8 mouse cellular contexts compared by ENCODE assay signal in genomic region chr19:46041299-46041932, GRCm38 (mm10). TPM values are rescaled to one million over a fixed set of nuclear protein-coding genes. Genes with fewer than 3 reads are reported as not detected.
DNase-seq lines count a peak whose midpoint lies in the region; ATAC-seq and TF ChIP-seq lines count a peak whose summit lies in the region.

No protein-coding gene starts in this region.

- no peaks in the 10 kb centered on the region for H3K9me3 ChIP-seq in heart, embryonic 16.5 days (replicated peaks; ENCODE audit: control insufficient read depth, low read length)
- H3K9me3 ChIP-seq in G1E (replicated peaks), result no peaks in the 10 kb centered on the region
- H3K9me3 ChIP-seq in midbrain, embryonic 11.5 days (ENCODE audit: control insufficient read depth, low read length), result no peaks in the 10 kb centered on the region

- H3K36me3 ChIP-seq in heart, embryonic 16.5 days (ENCODE audit: control insufficient read depth, insufficient read depth), result 0 out of 2 replicates have a peak, but pooled peaks cover 2% of the 10 kb centered on the region
- peaks cover 46% of the 10 kb centered on the region for H3K36me3 ChIP-seq in G1E (replicated peaks)
- peaks cover 3% of the 10 kb centered on the region; the same call in 1 of the 2 replicates for H3K36me3 ChIP-seq in midbrain, embryonic 11.5 days (ENCODE audit: control insufficient read depth, insufficient read depth, low read length)

- WGBS in heart, embryonic 16.5 days, result 15% methylated on average over 7 of the region's 7 CpGs
- 15% methylated on average over 7 of the region's 7 CpGs for WGBS in midbrain, embryonic 11.5 days

- no peak for DNase-seq in heart, postnatal 4 days
- DNase-seq in G1E (ENCODE audit: low spot score), result no peak
- DNase-seq in midbrain, embryonic 11.5 days (ENCODE audit: low spot score, missing footprints), result peak; percentile 83
- no peak for DNase-seq in yolk sac, embryonic 10.5 days (ENCODE audit: low spot score)
- DNase-seq in testis, postnatal 14 days (ENCODE audit: low spot score), result no peak
- DNase-seq in thymus, postnatal 14 days, result no peak

- H3K27me3 ChIP-seq in heart, embryonic 16.5 days (ENCODE audit: control insufficient read depth, insufficient read depth, low read length), result no peaks in the 10 kb centered on the region
- H3K27me3 ChIP-seq in G1E (ENCODE audit: insufficient read depth, low read length), result no peaks in the 10 kb centered on the region
- no peaks in the 10 kb centered on the region for H3K27me3 ChIP-seq in midbrain, embryonic 11.5 days (ENCODE audit: control insufficient read depth, insufficient read depth, low read length)

- peak overlapping the region; percentile 98 for H3K4me3 ChIP-seq in heart, embryonic 16.5 days (ENCODE audit: low read length)
- H3K4me3 ChIP-seq in G1E (ENCODE audit: low read depth, low read length), result peak overlapping the region; percentile 71; the same call in 1 of the 2 replicates
- H3K4me3 ChIP-seq in midbrain, embryonic 11.5 days (ENCODE audit: low read depth, low read length), result peak overlapping the region; percentile 92

- H3K4me2 ChIP-seq in heart, embryonic 16.5 days (ENCODE audit: low read depth, low read length), result peak overlapping the region; percentile 97
- H3K4me2 ChIP-seq in midbrain, embryonic 11.5 days, result peak overlapping the region; percentile 87

- H3K27ac ChIP-seq in heart, embryonic 16.5 days (ENCODE audit: low read length), result peak overlapping the region; percentile 99
- peak overlapping the region; percentile 93 for H3K27ac ChIP-seq in midbrain, embryonic 11.5 days (ENCODE audit: low read depth, low read length)

- no peak for ATAC-seq in heart, embryonic 16.5 days (replicated peaks; ENCODE audit: extremely low read depth, insufficient read depth, low FRiP score)
- no peak for ATAC-seq in G1E (ENCODE audit: extremely low read depth, insufficient number of reproducible peaks, low FRiP score, poor library complexity, severe bottlenecking)
- 0 out of 2 replicates have a peak, but pooled peaks have one; percentile 4 for ATAC-seq in granulocyte monocyte progenitor cell, adult 5-6 weeks (replicated peaks; ENCODE audit: poor library complexity, severe bottlenecking)
- no peak for ATAC-seq in midbrain, embryonic 11.5 days (ENCODE audit: low FRiP score)

- H3K9ac ChIP-seq in heart, embryonic 16.5 days (ENCODE audit: low read length), result peak overlapping the region; percentile 97
- peak overlapping the region; percentile 56 for H3K9ac ChIP-seq in midbrain, embryonic 11.5 days (ENCODE audit: low read length)

- no peak for TF ChIP-seq CTCF in G1E (IDR thresholded peaks at IDR 0.05; ENCODE audit: low read depth, low read length)

- peaks cover 71% of the 10 kb centered on the region for H3K4me1 ChIP-seq in heart, embryonic 16.5 days (ENCODE audit: control insufficient read depth, insufficient read depth, low read length)
- peaks cover 77% of the 10 kb centered on the region for H3K4me1 ChIP-seq in G1E (ENCODE audit: insufficient read depth, low read depth, low read length)
- peaks cover 67% of the 10 kb centered on the region for H3K4me1 ChIP-seq in midbrain, embryonic 11.5 days (ENCODE audit: control insufficient read depth, insufficient read depth, low read length)

RNA-seq across cellular contexts. Expression of gene Pprc1, which starts 3.3 kb away (rescaled TPM):
- polyA plus RNA-seq in heart, embryonic 16.5 days (2015; fragmentation: Nextera tagmentation; extraction: Ambion mirVana), result 19.3 and 22.4 TPM in 2 replicates
- 10 to 100 TPM; 31.4 to 35.1 TPM for total RNA-seq in heart, postnatal 4 days (2021)
- total RNA-seq in G1E (2014; fragmentation: Nextera tagmentation), result 72.0 and 132 TPM in 2 replicates
- 9.8 and 11.8 TPM in 2 replicates for total RNA-seq in G1E (2017)
- polyA plus RNA-seq in G1E (2012), result 54.8 and 73.3 TPM in 2 replicates
- total RNA-seq in granulocyte monocyte progenitor cell, adult 5-6 weeks (2014; fragmentation: Nextera tagmentation), result 89.1 and 104 TPM in 2 replicates
- total RNA-seq in granulocyte monocyte progenitor cell, adult 5-6 weeks (2017), result 14.0 and 17.8 TPM in 2 replicates
- 38.2 and 48.5 TPM in 2 replicates for polyA plus RNA-seq in midbrain, embryonic 11.5 days (2014; fragmentation: Nextera tagmentation; extraction: Ambion mirVana)

RNA-seq across cellular contexts. Expression of gene Ldb1, which starts 3.6 kb away (rescaled TPM):
- polyA plus RNA-seq in heart, embryonic 16.5 days (2015; fragmentation: Nextera tagmentation; extraction: Ambion mirVana), result 68.0 and 81.9 TPM in 2 replicates
- 10 to 100 TPM; 76.3 to 81.5 TPM for total RNA-seq in heart, postnatal 4 days (2021)
- total RNA-seq in G1E (2014; fragmentation: Nextera tagmentation), result 145 and 160 TPM in 2 replicates
- 68.6 and 76.6 TPM in 2 replicates for total RNA-seq in G1E (2017)
- polyA plus RNA-seq in G1E (2012), result 405 and 501 TPM in 2 replicates
- total RNA-seq in granulocyte monocyte progenitor cell, adult 5-6 weeks (2014; fragmentation: Nextera tagmentation), result 86.3 and 121 TPM in 2 replicates
- 72.3 and 81.3 TPM in 2 replicates for total RNA-seq in granulocyte monocyte progenitor cell, adult 5-6 weeks (2017)
- 72.1 and 77.0 TPM in 2 replicates for polyA plus RNA-seq in midbrain, embryonic 11.5 days (2014; fragmentation: Nextera tagmentation; extraction: Ambion mirVana)

RNA-seq across cellular contexts. Expression of gene Nolc1, which starts 34.2 kb away (rescaled TPM):
- polyA plus RNA-seq in heart, embryonic 16.5 days (2015; fragmentation: Nextera tagmentation; extraction: Ambion mirVana), result 42.5 and 53.8 TPM in 2 replicates
- total RNA-seq in heart, postnatal 4 days (2021), result 10 to 100 TPM; 31.4 to 32.0 TPM
- total RNA-seq in G1E (2014; fragmentation: Nextera tagmentation) (116 and 130 TPM in 2 replicates), G1E (2017) (121 and 153 TPM in 2 replicates)
- 145 and 147 TPM in 2 replicates for polyA plus RNA-seq in G1E (2012)
- total RNA-seq in granulocyte monocyte progenitor cell, adult 5-6 weeks (2014; fragmentation: Nextera tagmentation), result 108 and 112 TPM in 2 replicates
- total RNA-seq in granulocyte monocyte progenitor cell, adult 5-6 weeks (2017), result 187 and 211 TPM in 2 replicates
- polyA plus RNA-seq in midbrain, embryonic 11.5 days (2014; fragmentation: Nextera tagmentation; extraction: Ambion mirVana), result 115 and 117 TPM in 2 replicates

RNA-seq across cellular contexts. Expression of gene Hps6, which starts 38.1 kb away (rescaled TPM):
- 7.4 and 8.5 TPM in 2 replicates for polyA plus RNA-seq in heart, embryonic 16.5 days (2015; fragmentation: Nextera tagmentation; extraction: Ambion mirVana)
- total RNA-seq in heart, postnatal 4 days (2021), result 1 to 10 TPM; 5.6 to 5.8 TPM
- total RNA-seq in G1E (2014; fragmentation: Nextera tagmentation), result 1.9 and 4.1 TPM in 2 replicates
- total RNA-seq in G1E (2017), result 7.6 and 8.0 TPM in 2 replicates
- 15.0 and 16.4 TPM in 2 replicates for polyA plus RNA-seq in G1E (2012)
- total RNA-seq in granulocyte monocyte progenitor cell, adult 5-6 weeks (2014; fragmentation: Nextera tagmentation), result 4.1 and 5.9 TPM in 2 replicates
- total RNA-seq in granulocyte monocyte progenitor cell, adult 5-6 weeks (2017), result 5.7 and 8.7 TPM in 2 replicates
- 1.0 and 1.4 TPM in 2 replicates for polyA plus RNA-seq in midbrain, embryonic 11.5 days (2014; fragmentation: Nextera tagmentation; extraction: Ambion mirVana)

RNA-seq across cellular contexts. Expression of gene Armh3, which starts 43.1 kb away (rescaled TPM):
- polyA plus RNA-seq in heart, embryonic 16.5 days (2015; fragmentation: Nextera tagmentation; extraction: Ambion mirVana), result 14.8 and 15.3 TPM in 2 replicates
- 10 to 100 TPM; 14.8 to 16.9 TPM for total RNA-seq in heart, postnatal 4 days (2021)
- total RNA-seq in G1E (2014; fragmentation: Nextera tagmentation) (13.0 and 22.0 TPM in 2 replicates), G1E (2017) (6.7 and 7.1 TPM in 2 replicates)
- 1.6 and 1.9 TPM in 2 replicates for polyA plus RNA-seq in G1E (2012)
- total RNA-seq in granulocyte monocyte progenitor cell, adult 5-6 weeks (2014; fragmentation: Nextera tagmentation), result 8.2 and 15.1 TPM in 2 replicates
- total RNA-seq in granulocyte monocyte progenitor cell, adult 5-6 weeks (2017), result 8.5 and 13.3 TPM in 2 replicates
- polyA plus RNA-seq in midbrain, embryonic 11.5 days (2014; fragmentation: Nextera tagmentation; extraction: Ambion mirVana), result 13.9 and 14.2 TPM in 2 replicates
